Mouse (Mus musculus) small intestine, adult 2 months (tissue): Measurements from ENCODE around the gene Tcf23. TPM values are rescaled to one million over a fixed set of nuclear protein-coding genes. Genes with fewer than 3 reads are reported as not detected.
"Not testable (repeated sequence)": the region's sequence is repeated elsewhere in the genome, so short reads cannot be mapped to it uniquely, and the experiment has no call there.

Experiments
- H3K27ac ChIP-seq: fragments of 200-500 bp; 2 replicates; pipeline ENCODE4 v1.5.1; 2012; ENCODE audit warnings: low read depth, low read length, control low read depth, inconsistent platforms; ENCODE audit not compliant: insufficient read depth
- H3K27me3 ChIP-seq: fragments of 200-500 bp; 2 replicates; pipeline ENCODE4 v1.6.1; 2012; ENCODE audit warnings: mild to moderate bottlenecking, moderate library complexity, low read length, inconsistent platforms; ENCODE audit not compliant: control insufficient read depth, insufficient read depth
- H3K36me3 ChIP-seq: fragments of 200-500 bp; 2 replicates; pipeline ENCODE4 v1.6.1; 2012; ENCODE audit warnings: mild to moderate bottlenecking, low read length, control low read depth, inconsistent platforms; ENCODE audit not compliant: control insufficient read depth, insufficient read depth
- H3K4me1 ChIP-seq: fragments of 200-500 bp; 2 replicates; pipeline ENCODE4 v1.6.1; 2012; ENCODE audit warnings: low read length, inconsistent platforms, mixed read lengths; ENCODE audit not compliant: control insufficient read depth, insufficient read depth, insufficient read length
- H3K4me3 ChIP-seq: fragments of 200-500 bp; 2 replicates; pipeline ENCODE4 v1.5.1; 2012; ENCODE audit warnings: low read depth, mild to moderate bottlenecking, control low read depth, inconsistent platforms, low read length, moderate library complexity
- CTCF ChIP-seq: fragments of 200-500 bp; IDR thresholded peaks from 2 replicates; pipeline ENCODE4 v1.5.1; 2012; ENCODE audit warnings: low read depth, mild to moderate bottlenecking, control low read depth, inconsistent platforms, low read length, moderate library complexity, mixed read lengths; ENCODE audit not compliant: insufficient replicate concordance, insufficient read length; ENCODE audit errors: extremely low read depth
- POLR2A ChIP-seq: fragments of 200-500 bp; IDR thresholded peaks from 2 replicates; pipeline ENCODE4 v1.6.1; 2012; ENCODE audit warnings: low read depth, mild to moderate bottlenecking, control low read depth, inconsistent platforms, low read length, moderate library complexity
- WGBS: fragments of 180-500 bp; shearing (Covaris S2); methylation state at CpG from one replicate; pipeline ENCODE4 v1.1.7; 2018; 5-methylcytosine and 5-hydroxymethylcytosine counted together
- polyA plus RNA-seq: library from polyadenylated mRNA; depleted of rRNA; stranded (reverse); fragments of >200 nt; gene quantifications from 2 replicates; pipeline ENCODE4 v1.2.3, GENCODE M21; 2012; rRNA removed

Tcf23 gene
- polyA plus RNA-seq, 1 experiment, result 0.44 TPM

- no peaks in the 10 kb centered on the region for H3K27me3 ChIP-seq
- no peak for TF ChIP-seq POLR2A
- no peak for TF ChIP-seq CTCF
- H3K27ac ChIP-seq, result no peak overlapping the region
- H3K4me1 ChIP-seq, result no peaks in the 10 kb centered on the region
- no peak overlapping the region for H3K4me3 ChIP-seq
- WGBS, result 60% methylated on average over 3 of the region's 3 CpGs
- H3K36me3 ChIP-seq, result no peaks in the 10 kb centered on the region
Measured at GRCm38 (mm10) chr5:31012737-31013136, 44.3 kb downstream of the Tcf23 start.

- no peaks in the 10 kb centered on the region for H3K27me3 ChIP-seq
- H3K4me1 ChIP-seq, result no peaks in the 10 kb centered on the region
- H3K36me3 ChIP-seq, result no peaks in the 10 kb centered on the region
- 30% methylated on average over 2 of the region's 2 CpGs for WGBS
- TF ChIP-seq POLR2A (no peak), CTCF (no peak)
- H3K4me3 ChIP-seq, result no peak overlapping the region
- no peak overlapping the region for H3K27ac ChIP-seq
Measured at GRCm38 (mm10) chr5:31015913-31016312, 47.5 kb downstream of the Tcf23 start.

- H3K27me3 ChIP-seq, H3K4me3 ChIP-seq, H3K36me3 ChIP-seq, H3K27ac ChIP-seq, H3K4me1 ChIP-seq: not testable (repeated sequence)
- 78% methylated on average over 5 of the region's 5 CpGs for WGBS
Measured at GRCm38 (mm10) chr5:31021790-31022189, 53.3 kb downstream of the Tcf23 start.

GRCm38 (mm10) chr5:31022690-31023089, 54.2 kb downstream of the Tcf23 start:
- Histone ChIP-seq H3K4me1 (peaks cover 1% of the 10 kb centered on the region; the same call in 1 of the 2 replicates), H3K27ac (no peak overlapping the region), H3K36me3 (no peaks in the 10 kb centered on the region), H3K27me3 (no peaks in the 10 kb centered on the region), H3K4me3 (no peak overlapping the region)
- TF ChIP-seq POLR2A (no peak), CTCF (no peak)
- WGBS, result 76% methylated on average over 1 of the region's 1 CpGs

GRCm38 (mm10) chr5:31023254-31023653, 54.8 kb downstream of the Tcf23 start:
- Histone ChIP-seq H3K4me3 (no peak overlapping the region), H3K27me3 (no peaks in the 10 kb centered on the region), H3K27ac (no peak overlapping the region), H3K36me3 (no peaks in the 10 kb centered on the region), H3K4me1 (peaks cover 1% of the 10 kb centered on the region; the same call in 1 of the 2 replicates)
- TF ChIP-seq POLR2A (no peak), CTCF (no peak)
- 60% methylated on average over 4 of the region's 4 CpGs for WGBS

- H3K36me3 ChIP-seq, result no peaks in the 10 kb centered on the region
- TF ChIP-seq CTCF, result no peak
- TF ChIP-seq POLR2A, result no peak
- no peak overlapping the region for H3K27ac ChIP-seq
- no peaks in the 10 kb centered on the region for H3K27me3 ChIP-seq
- H3K4me3 ChIP-seq, result no peak overlapping the region
- peaks cover 1% of the 10 kb centered on the region; the same call in 1 of the 2 replicates for H3K4me1 ChIP-seq
Measured at GRCm38 (mm10) chr5:31024641-31025040, 56.2 kb downstream of the Tcf23 start.

Other genes starting within 250 kb of the Tcf23 start
- 26.2 and 28.7 TPM in 2 replicates for gene Mapre3, start 154.0 kb upstream of the Tcf23 start, polyA plus RNA-seq
- gene Tmem214, start 100.7 kb upstream of the Tcf23 start, polyA plus RNA-seq, result 77.1 and 115 TPM in 2 replicates
- gene Agbl5, start 80.0 kb upstream of the Tcf23 start, polyA plus RNA-seq, result 4.1 and 10.2 TPM in 2 replicates
- gene Ost4, start 60.9 kb upstream of the Tcf23 start, polyA plus RNA-seq, result 161 and 211 TPM in 2 replicates
- 51.8 and 81.9 TPM in 2 replicates for gene Emilin1, start 55.3 kb upstream of the Tcf23 start, polyA plus RNA-seq
- gene Khk, start 47.2 kb upstream of the Tcf23 start, polyA plus RNA-seq, result 285 and 579 TPM in 2 replicates
- gene Cgref1, start 23.1 kb upstream of the Tcf23 start, polyA plus RNA-seq, result 219 and 481 TPM in 2 replicates
- gene Preb, start 8.3 kb upstream of the Tcf23 start, polyA plus RNA-seq, result 249 and 335 TPM in 2 replicates
- gene Atraid, start 79.7 kb downstream of the Tcf23 start, polyA plus RNA-seq, result 29.3 and 51.4 TPM in 2 replicates
- gene Slc5a6, start 80.3 kb downstream of the Tcf23 start, polyA plus RNA-seq, result 14.5 and 75.0 TPM in 2 replicates
- gene Cad, start 86.1 kb downstream of the Tcf23 start, polyA plus RNA-seq, result 15.4 and 17.5 TPM in 2 replicates
- not detected in 2 replicates for gene Dnajc5g, start 137.6 kb downstream of the Tcf23 start, polyA plus RNA-seq
- gene Slc30a3, start 139.6 kb downstream of the Tcf23 start, polyA plus RNA-seq, result 0.15 and 0.17 TPM in 2 replicates
- not detected in 2 replicates for gene Trim54, start 148.1 kb downstream of the Tcf23 start, polyA plus RNA-seq
- not detected in 2 replicates for gene Ucn, start 170.2 kb downstream of the Tcf23 start, polyA plus RNA-seq
- gene Mpv17, start 185.6 kb downstream of the Tcf23 start, polyA plus RNA-seq, result 29.1 and 33.2 TPM in 2 replicates
- gene Gm29609, start 211.2 kb downstream of the Tcf23 start, polyA plus RNA-seq, result 0.98 and 4.1 TPM in 2 replicates
- 16.3 and 21.9 TPM in 2 replicates for gene Gtf3c2, start 211.5 kb downstream of the Tcf23 start, polyA plus RNA-seq
- 37.8 and 56.9 TPM in 2 replicates for gene Snx17, start 224.6 kb downstream of the Tcf23 start, polyA plus RNA-seq
- gene Eif2b4, start 224.8 kb downstream of the Tcf23 start, polyA plus RNA-seq, result 30.6 and 43.2 TPM in 2 replicates
- 29.0 and 65.0 TPM in 2 replicates for gene Zfp513, start 233.6 kb downstream of the Tcf23 start, polyA plus RNA-seq